Mouse (Mus musculus): ENCODE measurements around the gene Selenop.

Gene Selenop

GRCm38 (mm10) chr15:3271216-3271615 lies 2.9 kb downstream of the Selenop start:
- no peak for DNase-seq

GRCm38 (mm10) chr15:3273191-3273590 lies 4.8 kb downstream of the Selenop start:
- no peak for DNase-seq

GRCm38 (mm10) chr15:3277391-3277790 lies 9.0 kb downstream of the Selenop start:
- no peak for DNase-seq

GRCm38 (mm10) chr15:3279242-3279641 lies 10.9 kb downstream of the Selenop start:
- DNase-seq, result no peak

DNA sequence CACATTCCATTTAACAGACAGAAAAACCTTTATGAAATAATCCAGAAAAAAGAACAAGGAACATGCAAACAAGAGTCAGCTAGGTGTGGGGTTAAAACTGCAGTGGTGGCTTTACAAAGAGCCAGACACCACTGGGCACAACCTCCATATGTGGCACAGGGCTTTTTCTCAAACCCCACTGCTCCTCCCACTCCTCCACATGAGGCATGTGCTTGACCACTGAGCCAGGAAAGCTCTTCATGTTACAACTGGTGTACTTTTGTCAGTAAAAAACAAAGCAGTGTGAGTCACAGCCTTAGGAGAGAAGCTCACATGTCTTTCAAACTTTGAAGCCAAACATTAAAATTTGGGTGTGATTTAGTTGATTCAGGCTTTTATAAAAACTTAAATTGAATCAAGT lies 12.9 kb downstream of the Selenop start:
- DNase-seq, result no peak

DNA sequence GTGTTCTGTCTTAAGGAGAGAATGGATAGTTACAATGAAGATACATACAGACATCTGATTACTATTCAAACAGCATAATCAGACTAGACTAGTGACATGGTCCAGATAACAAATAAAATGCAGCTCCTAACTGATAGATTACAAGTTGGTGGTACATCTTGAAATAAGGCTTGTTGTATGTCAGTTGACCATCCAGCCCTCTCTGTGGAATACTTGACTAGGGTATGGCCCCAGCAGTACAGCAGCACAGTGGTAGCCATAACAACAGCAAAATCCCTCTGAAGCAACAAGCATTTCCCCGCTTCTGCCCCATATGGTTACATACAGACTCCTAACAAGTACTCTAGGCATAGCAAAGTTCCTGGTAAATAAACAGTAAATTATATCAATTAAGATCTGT lies 13.4 kb downstream of the Selenop start:
- no peak for DNase-seq

DNA sequence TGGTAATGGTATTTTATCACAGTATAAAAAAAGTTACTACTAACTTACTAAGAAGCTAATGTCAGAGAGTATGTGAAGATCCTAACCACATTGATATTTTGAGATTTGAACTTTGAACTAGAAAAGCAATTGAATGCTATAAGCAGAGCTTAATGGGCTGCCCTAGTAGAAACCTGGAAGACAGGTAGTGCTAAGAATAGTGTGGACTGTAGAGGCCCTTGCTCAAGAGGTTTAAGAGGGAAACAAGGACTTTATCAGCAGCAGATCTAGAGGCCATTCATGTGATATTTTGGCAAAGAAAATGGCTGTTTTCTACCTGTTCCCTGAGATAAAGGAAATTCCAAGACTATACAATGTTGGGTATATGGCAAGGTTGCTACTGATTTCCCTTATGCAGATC lies 17.7 kb downstream of the Selenop start:
- no peak for DNase-seq

DNA sequence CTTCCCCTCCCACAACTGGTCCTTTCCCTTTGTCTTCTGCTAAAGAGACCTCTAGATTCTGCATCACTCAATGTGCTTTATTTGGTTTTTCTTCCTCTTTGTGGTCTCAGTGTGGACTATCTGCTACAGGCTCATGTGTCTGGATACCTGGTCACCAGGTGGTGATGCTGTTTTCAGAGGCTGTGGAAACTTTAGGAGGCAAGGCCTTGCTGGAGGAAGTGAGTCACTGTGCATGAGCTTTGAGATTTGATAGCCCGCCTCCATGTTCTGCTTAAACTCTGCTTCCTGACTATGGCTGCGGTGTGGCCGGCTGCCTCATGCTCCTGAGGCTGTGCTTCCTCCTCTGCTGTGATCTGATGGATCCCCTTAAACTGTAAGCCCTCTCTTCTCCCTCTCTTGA lies 22.1 kb downstream of the Selenop start:
- no peak for DNase-seq

GRCm38 (mm10) chr15:3293477-3293876 lies 25.1 kb downstream of the Selenop start:
- DNase-seq, result no peak

DNA sequence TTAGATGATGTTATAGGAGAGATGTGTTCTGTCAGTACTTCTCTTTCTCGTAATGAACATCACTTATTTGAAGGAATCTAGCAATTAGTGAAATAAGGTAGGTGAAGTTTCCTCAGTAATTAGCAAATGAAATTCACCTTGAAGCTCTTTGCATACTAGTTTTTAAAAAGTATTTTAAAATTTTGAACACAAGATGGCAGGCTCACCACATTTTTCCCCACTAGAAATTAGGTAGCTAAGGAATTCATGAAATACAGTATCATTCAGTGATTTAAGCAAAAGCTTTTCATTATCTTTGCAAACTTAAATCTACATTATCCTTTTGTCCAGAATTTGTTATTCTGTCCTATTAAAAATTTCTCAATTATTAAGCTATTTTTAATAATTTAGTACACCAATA lies 27.6 kb downstream of the Selenop start:
- DNase-seq, result no peak

GRCm38 (mm10) chr15:3297615-3298014 lies 29.3 kb downstream of the Selenop start:
- DNase-seq, result no peak

DNA sequence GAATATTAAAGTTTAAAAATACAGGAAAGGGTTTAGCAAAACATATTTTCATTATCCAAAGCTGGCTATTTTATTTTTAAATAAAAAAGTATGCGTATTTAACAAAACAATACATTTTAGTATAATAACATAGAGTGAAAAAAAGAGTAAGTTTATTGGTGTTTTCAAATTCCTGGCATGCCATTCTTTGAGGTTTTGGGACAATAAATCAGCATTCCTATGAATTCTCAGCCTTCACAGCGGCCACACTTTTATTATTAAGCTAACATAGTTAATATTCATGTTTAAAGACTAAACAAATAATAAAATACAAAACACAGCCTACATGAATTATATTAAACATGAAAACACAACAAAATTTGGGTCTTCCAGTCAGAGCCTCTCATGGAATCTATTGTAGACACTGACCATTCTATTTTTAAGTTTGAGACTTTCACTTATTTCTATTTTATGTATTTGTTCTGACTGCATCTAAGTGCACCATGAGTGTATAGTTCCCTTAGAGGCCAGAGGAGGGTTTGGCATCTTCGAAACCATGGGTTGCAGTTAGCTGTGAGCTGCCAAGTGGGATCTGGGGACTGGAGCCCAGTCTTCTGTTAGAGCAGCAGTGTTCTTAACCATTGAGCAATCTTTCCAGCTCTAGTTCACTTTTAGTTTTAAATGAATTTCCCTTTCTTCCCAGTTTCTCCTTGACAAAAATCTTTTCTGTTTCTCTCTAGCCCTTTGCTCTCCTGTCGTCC lies 32.2 kb downstream of the Selenop start:
- DNase-seq, result no peak

GRCm38 (mm10) chr15:3303426-3303825 lies 35.1 kb downstream of the Selenop start, which contains the start of gene Ccdc152:
Ccdc152 (minus strand) TSS chr15:3303526.
- DNase-seq, result no peak

- DNase-seq, result no peak
Observed at GRCm38 (mm10) chr15:3309856-3310255, 41.5 kb downstream of the Selenop start.

- DNase-seq, result no peak
Observed at GRCm38 (mm10) chr15:3312937-3313336, 44.6 kb downstream of the Selenop start.

- no peak for DNase-seq
Observed at GRCm38 (mm10) chr15:3316617-3317016, 48.3 kb downstream of the Selenop start.

GRCm38 (mm10) chr15:3319929-3320328 lies 51.6 kb downstream of the Selenop start:
- no peak for DNase-seq

- DNase-seq, result no peak
Observed at GRCm38 (mm10) chr15:3323041-3323440, 54.7 kb downstream of the Selenop start.

Measured in cerebellum, adult 9-10 months (tissue).